Mouse (Mus musculus): ENCODE results near the gene Slc4a3. TPM values are rescaled to one million over a fixed set of nuclear protein-coding genes. Genes with fewer than 3 reads are reported as not detected.

Gene Slc4a3
- polyA plus RNA-seq, 1 experiment, result 19.9 TPM

- TF ChIP-seq POLR2A (IDR thresholded peaks at IDR 0.05; ENCODE audit: low read depth, low read length), result no peak
- no peak for TF ChIP-seq CTCF (IDR thresholded peaks at IDR 0.05; ENCODE audit: borderline replicate concordance, insufficient read depth, low read length)
- H3K4me3 ChIP-seq (ENCODE audit: insufficient read depth, low read length), result no peak overlapping the region
- no peaks in the 10 kb centered on the region for H3K4me1 ChIP-seq (ENCODE audit: control insufficient read depth, insufficient read depth, low read length)
- no peak overlapping the region for H3K27ac ChIP-seq (ENCODE audit: insufficient read depth, low read length)
Observed at GRCm38 (mm10) chr1:75544351-75544750, 1.7 kb upstream of the Slc4a3 start.

GRCm38 (mm10) chr1:75547351-75547750, 1.3 kb downstream of the Slc4a3 start:
- no peaks in the 10 kb centered on the region for H3K4me1 ChIP-seq (ENCODE audit: control insufficient read depth, insufficient read depth, low read length)
- H3K4me3 ChIP-seq (ENCODE audit: insufficient read depth, low read length), result no peak overlapping the region
- no peak for TF ChIP-seq CTCF (IDR thresholded peaks at IDR 0.05; ENCODE audit: borderline replicate concordance, insufficient read depth, low read length)
- TF ChIP-seq POLR2A (IDR thresholded peaks at IDR 0.05; ENCODE audit: low read depth, low read length), result no peak
- H3K27ac ChIP-seq (ENCODE audit: insufficient read depth, low read length), result no peak overlapping the region

- Histone ChIP-seq H3K4me3 (ENCODE audit: insufficient read depth, low read length) (no peak overlapping the region), H3K27ac (ENCODE audit: insufficient read depth, low read length) (no peak overlapping the region), H3K4me1 (ENCODE audit: control insufficient read depth, insufficient read depth, low read length) (no peaks in the 10 kb centered on the region)
- no peak for TF ChIP-seq CTCF (IDR thresholded peaks at IDR 0.05; ENCODE audit: borderline replicate concordance, insufficient read depth, low read length)
- TF ChIP-seq POLR2A (IDR thresholded peaks at IDR 0.05; ENCODE audit: low read depth, low read length), result no peak
Observed at GRCm38 (mm10) chr1:75548083-75548482, 2.0 kb downstream of the Slc4a3 start.

- no peaks in the 10 kb centered on the region for H3K4me1 ChIP-seq (ENCODE audit: control insufficient read depth, insufficient read depth, low read length)
- no peak overlapping the region for H3K4me3 ChIP-seq (ENCODE audit: insufficient read depth, low read length)
- no peak overlapping the region for H3K27ac ChIP-seq (ENCODE audit: insufficient read depth, low read length)
- TF ChIP-seq POLR2A (IDR thresholded peaks at IDR 0.05; ENCODE audit: low read depth, low read length), result no peak
Observed at GRCm38 (mm10) chr1:75548871-75549270, 2.8 kb downstream of the Slc4a3 start.

- TF ChIP-seq POLR2A (IDR thresholded peaks at IDR 0.05; ENCODE audit: low read depth, low read length), result no peak
- no peak for TF ChIP-seq CTCF (IDR thresholded peaks at IDR 0.05; ENCODE audit: borderline replicate concordance, insufficient read depth, low read length)
- no peaks in the 10 kb centered on the region for H3K4me1 ChIP-seq (ENCODE audit: control insufficient read depth, insufficient read depth, low read length)
- H3K27ac ChIP-seq (ENCODE audit: insufficient read depth, low read length), result no peak overlapping the region
- H3K4me3 ChIP-seq (ENCODE audit: insufficient read depth, low read length), result no peak overlapping the region
Observed at GRCm38 (mm10) chr1:75549289-75550279, 3.5 kb downstream of the Slc4a3 start.

- Histone ChIP-seq H3K4me3 (ENCODE audit: insufficient read depth, low read length) (no peak overlapping the region), H3K4me1 (ENCODE audit: control insufficient read depth, insufficient read depth, low read length) (no peaks in the 10 kb centered on the region), H3K27ac (ENCODE audit: insufficient read depth, low read length) (no peak overlapping the region)
- TF ChIP-seq POLR2A (IDR thresholded peaks at IDR 0.05; ENCODE audit: low read depth, low read length), result no peak
- no peak for TF ChIP-seq CTCF (IDR thresholded peaks at IDR 0.05; ENCODE audit: borderline replicate concordance, insufficient read depth, low read length)
Observed at GRCm38 (mm10) chr1:75550586-75550985, 4.5 kb downstream of the Slc4a3 start.

GRCm38 (mm10) chr1:75555680-75556079, 9.6 kb downstream of the Slc4a3 start:
- no peak overlapping the region for H3K4me3 ChIP-seq (ENCODE audit: insufficient read depth, low read length)
- TF ChIP-seq CTCF (IDR thresholded peaks at IDR 0.05; ENCODE audit: borderline replicate concordance, insufficient read depth, low read length), result no peak
- no peak for TF ChIP-seq POLR2A (IDR thresholded peaks at IDR 0.05; ENCODE audit: low read depth, low read length)
- H3K4me1 ChIP-seq (ENCODE audit: control insufficient read depth, insufficient read depth, low read length), result no peaks in the 10 kb centered on the region
- H3K27ac ChIP-seq (ENCODE audit: insufficient read depth, low read length), result no peak overlapping the region

- no peak overlapping the region for H3K4me3 ChIP-seq (ENCODE audit: insufficient read depth, low read length)
- TF ChIP-seq CTCF (IDR thresholded peaks at IDR 0.05; ENCODE audit: borderline replicate concordance, insufficient read depth, low read length), result no peak
- no peak for TF ChIP-seq POLR2A (IDR thresholded peaks at IDR 0.05; ENCODE audit: low read depth, low read length)
- H3K4me1 ChIP-seq (ENCODE audit: control insufficient read depth, insufficient read depth, low read length), result no peaks in the 10 kb centered on the region
- H3K27ac ChIP-seq (ENCODE audit: insufficient read depth, low read length), result no peak overlapping the region
Observed at GRCm38 (mm10) chr1:75556143-75556781, 10.2 kb downstream of the Slc4a3 start.

GRCm38 (mm10) chr1:75557041-75557440, 11.0 kb downstream of the Slc4a3 start:
- TF ChIP-seq POLR2A (IDR thresholded peaks at IDR 0.05; ENCODE audit: low read depth, low read length) (no peak), CTCF (IDR thresholded peaks at IDR 0.05; ENCODE audit: borderline replicate concordance, insufficient read depth, low read length) (no peak)
- Histone ChIP-seq H3K4me1 (ENCODE audit: control insufficient read depth, insufficient read depth, low read length) (no peaks in the 10 kb centered on the region), H3K27ac (ENCODE audit: insufficient read depth, low read length) (no peak overlapping the region), H3K4me3 (ENCODE audit: insufficient read depth, low read length) (no peak overlapping the region)

Measured in embryonic fibroblast, embryonic 13.5 days (primary cell).